Mouse (Mus musculus) T-helper 1 cell (primary cell): Measurements from ENCODE around the gene Rac2.

ENCODE experiments used
- in situ Hi-C: fragments of 300-600 bp; cut with MboI, MseI; formaldehyde crosslinking; loops from one replicate; pipeline ENCODE4 v1.15.1; 2025; ENCODE audit warnings: high pct_unique_total_duplicates

Rac2 gene

GRCm38 (mm10) chr15:78524163-78524562, 48.4 kb downstream of the Rac2 start:
- in situ Hi-C loops, result no loop called here

- in situ Hi-C loops, result no loop called here
These were observed 50.7 kb downstream of the Rac2 start for GRCm38 (mm10) chr15:78521892-78522291.

GRCm38 (mm10) chr15:78521331-78521730, 51.3 kb downstream of the Rac2 start:
- in situ Hi-C loops, result no loop called here

GRCm38 (mm10) chr15:78520112-78520715, 52.4 kb downstream of the Rac2 start:
- in situ Hi-C loops, result no loop called here

- in situ Hi-C loops, result no loop called here
These were observed 54.4 kb downstream of the Rac2 start for GRCm38 (mm10) chr15:78518221-78518620.

GRCm38 (mm10) chr15:78515759-78516158, 56.8 kb downstream of the Rac2 start:
- in situ Hi-C loops, result no loop called here

- in situ Hi-C loops, result no loop called here
These were observed 58.0 kb downstream of the Rac2 start for GRCm38 (mm10) chr15:78514393-78515146.

- in situ Hi-C loops, result no loop called here
These were observed 59.6 kb downstream of the Rac2 start for GRCm38 (mm10) chr15:78513019-78513418.

GRCm38 (mm10) chr15:78511951-78512350, 60.6 kb downstream of the Rac2 start:
- in situ Hi-C loops, result no loop called here

GRCm38 (mm10) chr15:78510736-78511135, 61.8 kb downstream of the Rac2 start:
- in situ Hi-C loops, result no loop called here

- in situ Hi-C loops, result no loop called here
These were observed 62.4 kb downstream of the Rac2 start for GRCm38 (mm10) chr15:78510121-78510576.

GRCm38 (mm10) chr15:78509297-78509899, 63.2 kb downstream of the Rac2 start:
- in situ Hi-C loops, result no loop called here
